Mouse (Mus musculus): ENCODE data around the gene Pde4b. TPM values are rescaled to one million over a fixed set of nuclear protein-coding genes. Genes with fewer than 3 reads are reported as not detected.

The Pde4b gene
- polyA plus RNA-seq, 1 experiment = 2.7 TPM

- Histone ChIP-seq H3K4me3 (ENCODE audit: insufficient read depth, poor library complexity, severe bottlenecking) (no peak overlapping the region), H3K27me3 (ENCODE audit: control insufficient read depth, insufficient read depth, insufficient read length) (no peaks in the 10 kb centered on the region), H3ac (ENCODE audit: control insufficient read depth, insufficient read length, low read depth) (no peak overlapping the region), H3K79me2 (ENCODE audit: control insufficient read depth, insufficient read depth) (no peaks in the 10 kb centered on the region), H3K79me3 (ENCODE audit: low read depth) (no peaks in the 10 kb centered on the region), H3K36me3 (ENCODE audit: control insufficient read depth, insufficient read depth) (no peaks in the 10 kb centered on the region)
- TF ChIP-seq FOSL1 (IDR thresholded peaks at IDR 0.05; ENCODE audit: insufficient read depth, low read length, poor library complexity, severe bottlenecking) (no peak), USF1 (IDR thresholded peaks at IDR 0.05; ENCODE audit: low read depth) (no peak), CTCF (IDR thresholded peaks at IDR 0.05; ENCODE audit: control insufficient read depth, insufficient read depth, insufficient read length) (no peak), CEBPB (IDR thresholded peaks at IDR 0.05; ENCODE audit: low read depth) (no peak), MYOD1 (IDR thresholded peaks at IDR 0.05; ENCODE audit: control insufficient read depth, insufficient read length, low read depth) (no peak), MYOG (IDR thresholded peaks at IDR 0.05; ENCODE audit: control insufficient read depth, extremely low read depth, insufficient read length) (no peak), MAX (IDR thresholded peaks at IDR 0.05) (no peak)
Observed at GRCm38 (mm10) chr4:102486134-102486920, 399.0 kb downstream of the Pde4b start.

DNA sequence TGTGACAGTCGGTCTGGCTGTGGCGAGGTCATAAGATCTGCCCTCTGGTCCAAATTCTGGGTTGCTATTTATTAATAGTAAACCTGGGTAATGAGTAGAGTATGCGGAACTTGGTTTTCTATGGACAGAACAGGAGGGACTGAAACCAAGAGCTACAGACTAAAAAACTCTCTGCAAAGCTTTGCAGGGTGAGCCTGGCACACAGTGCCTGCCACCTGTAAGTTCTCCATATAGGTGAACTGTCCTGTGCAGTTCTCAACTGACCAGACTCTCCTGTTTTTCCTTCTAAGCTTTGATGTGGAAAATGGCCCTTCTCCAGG lies 399.5 kb downstream of the Pde4b start:
- H3K36me3 ChIP-seq (ENCODE audit: control insufficient read depth, insufficient read depth) = no peaks in the 10 kb centered on the region
- H3K79me2 ChIP-seq (ENCODE audit: control insufficient read depth, insufficient read depth) = no peaks in the 10 kb centered on the region
- H3ac ChIP-seq (ENCODE audit: control insufficient read depth, insufficient read length, low read depth) = no peak overlapping the region
- no peak for TF ChIP-seq FOSL1 (IDR thresholded peaks at IDR 0.05; ENCODE audit: insufficient read depth, low read length, poor library complexity, severe bottlenecking)
- TF ChIP-seq CEBPB (IDR thresholded peaks at IDR 0.05; ENCODE audit: low read depth) = no peak
- TF ChIP-seq MAX (IDR thresholded peaks at IDR 0.05) = no peak
- TF ChIP-seq MYOD1 (IDR thresholded peaks at IDR 0.05; ENCODE audit: control insufficient read depth, insufficient read length, low read depth) = no peak
- no peak for TF ChIP-seq MYOG (IDR thresholded peaks at IDR 0.05; ENCODE audit: control insufficient read depth, extremely low read depth, insufficient read length)
- no peak for TF ChIP-seq USF1 (IDR thresholded peaks at IDR 0.05; ENCODE audit: low read depth)
- TF ChIP-seq CTCF (IDR thresholded peaks at IDR 0.05; ENCODE audit: control insufficient read depth, insufficient read depth, insufficient read length) = no peak
- no peaks in the 10 kb centered on the region for H3K27me3 ChIP-seq (ENCODE audit: control insufficient read depth, insufficient read depth, insufficient read length)
- no peaks in the 10 kb centered on the region for H3K79me3 ChIP-seq (ENCODE audit: low read depth)
- no peak overlapping the region for H3K4me3 ChIP-seq (ENCODE audit: insufficient read depth, poor library complexity, severe bottlenecking)

DNA sequence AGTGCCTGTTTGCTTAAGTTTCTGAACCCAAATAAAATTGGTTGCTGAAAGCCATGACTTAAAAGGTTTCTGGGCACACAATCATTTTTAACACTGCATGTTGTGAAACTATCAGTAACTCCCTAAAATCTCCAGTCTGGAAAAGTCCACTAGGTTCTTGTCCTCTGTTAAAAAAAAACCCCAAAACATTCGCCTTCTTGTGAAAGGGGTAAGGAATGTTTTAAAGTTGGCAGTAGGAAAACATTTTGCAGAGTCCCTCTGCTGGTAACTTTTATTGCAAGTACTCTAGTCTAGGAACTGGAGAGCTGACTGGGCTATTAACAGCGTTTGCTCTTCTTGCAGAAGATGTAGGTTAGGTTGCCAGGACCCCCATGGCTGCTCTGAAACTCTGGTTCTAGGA lies 400.7 kb downstream of the Pde4b start:
- H3ac ChIP-seq (ENCODE audit: control insufficient read depth, insufficient read length, low read depth) = no peak overlapping the region
- no peaks in the 10 kb centered on the region for H3K27me3 ChIP-seq (ENCODE audit: control insufficient read depth, insufficient read depth, insufficient read length)
- H3K36me3 ChIP-seq (ENCODE audit: control insufficient read depth, insufficient read depth) = no peaks in the 10 kb centered on the region
- no peaks in the 10 kb centered on the region for H3K79me2 ChIP-seq (ENCODE audit: control insufficient read depth, insufficient read depth)
- no peaks in the 10 kb centered on the region for H3K79me3 ChIP-seq (ENCODE audit: low read depth)
- H3K4me3 ChIP-seq (ENCODE audit: insufficient read depth, poor library complexity, severe bottlenecking) = no peak overlapping the region
- no peak for TF ChIP-seq FOSL1 (IDR thresholded peaks at IDR 0.05; ENCODE audit: insufficient read depth, low read length, poor library complexity, severe bottlenecking)
- no peak for TF ChIP-seq MAX (IDR thresholded peaks at IDR 0.05)
- TF ChIP-seq MYOG (IDR thresholded peaks at IDR 0.05; ENCODE audit: control insufficient read depth, extremely low read depth, insufficient read length) = no peak
- TF ChIP-seq USF1 (IDR thresholded peaks at IDR 0.05; ENCODE audit: low read depth) = no peak
- no peak for TF ChIP-seq CTCF (IDR thresholded peaks at IDR 0.05; ENCODE audit: control insufficient read depth, insufficient read depth, insufficient read length)
- no peak for TF ChIP-seq CEBPB (IDR thresholded peaks at IDR 0.05; ENCODE audit: low read depth)
- TF ChIP-seq MYOD1 (IDR thresholded peaks at IDR 0.05; ENCODE audit: control insufficient read depth, insufficient read length, low read depth) = no peak

GRCm38 (mm10) chr4:102491468-102492123 lies 404.3 kb downstream of the Pde4b start:
- no peak overlapping the region for H3K4me3 ChIP-seq (ENCODE audit: insufficient read depth, poor library complexity, severe bottlenecking)
- TF ChIP-seq CEBPB (IDR thresholded peaks at IDR 0.05; ENCODE audit: low read depth) (no peak), MAX (IDR thresholded peaks at IDR 0.05) (no peak), MYOD1 (IDR thresholded peaks at IDR 0.05; ENCODE audit: control insufficient read depth, insufficient read length, low read depth) (no peak), FOSL1 (IDR thresholded peaks at IDR 0.05; ENCODE audit: insufficient read depth, low read length, poor library complexity, severe bottlenecking) (no peak), MYOG (IDR thresholded peaks at IDR 0.05; ENCODE audit: control insufficient read depth, extremely low read depth, insufficient read length) (no peak), CTCF (IDR thresholded peaks at IDR 0.05; ENCODE audit: control insufficient read depth, insufficient read depth, insufficient read length) (no peak), USF1 (IDR thresholded peaks at IDR 0.05; ENCODE audit: low read depth) (no peak)
- H3K27me3 ChIP-seq (ENCODE audit: control insufficient read depth, insufficient read depth, insufficient read length) = no peaks in the 10 kb centered on the region
- H3K36me3 ChIP-seq (ENCODE audit: control insufficient read depth, insufficient read depth) = no peaks in the 10 kb centered on the region
- no peaks in the 10 kb centered on the region for H3K79me3 ChIP-seq (ENCODE audit: low read depth)
- no peaks in the 10 kb centered on the region for H3K79me2 ChIP-seq (ENCODE audit: control insufficient read depth, insufficient read depth)
- H3ac ChIP-seq (ENCODE audit: control insufficient read depth, insufficient read length, low read depth) = no peak overlapping the region

GRCm38 (mm10) chr4:102492911-102493310 lies 405.6 kb downstream of the Pde4b start:
- Histone ChIP-seq H3K79me3 (ENCODE audit: low read depth) (no peaks in the 10 kb centered on the region), H3ac (ENCODE audit: control insufficient read depth, insufficient read length, low read depth) (no peak overlapping the region), H3K4me3 (ENCODE audit: insufficient read depth, poor library complexity, severe bottlenecking) (no peak overlapping the region), H3K36me3 (ENCODE audit: control insufficient read depth, insufficient read depth) (no peaks in the 10 kb centered on the region), H3K79me2 (ENCODE audit: control insufficient read depth, insufficient read depth) (no peaks in the 10 kb centered on the region), H3K27me3 (ENCODE audit: control insufficient read depth, insufficient read depth, insufficient read length) (no peaks in the 10 kb centered on the region)
- TF ChIP-seq CEBPB (IDR thresholded peaks at IDR 0.05; ENCODE audit: low read depth) (no peak), MYOD1 (IDR thresholded peaks at IDR 0.05; ENCODE audit: control insufficient read depth, insufficient read length, low read depth) (no peak), CTCF (IDR thresholded peaks at IDR 0.05; ENCODE audit: control insufficient read depth, insufficient read depth, insufficient read length) (no peak), MYOG (IDR thresholded peaks at IDR 0.05; ENCODE audit: control insufficient read depth, extremely low read depth, insufficient read length) (no peak), MAX (IDR thresholded peaks at IDR 0.05) (no peak), USF1 (IDR thresholded peaks at IDR 0.05; ENCODE audit: low read depth) (no peak), FOSL1 (IDR thresholded peaks at IDR 0.05; ENCODE audit: insufficient read depth, low read length, poor library complexity, severe bottlenecking) (no peak)

All from C2C12 (cell line).